23 mouse cellular contexts compared by ENCODE assay signal in genomic region chr13:37426578-37427336, GRCm38 (mm10).
A peak's percentile ranks its signal among the peaks of the same experiment; 100 is the strongest.
DNase-seq lines count a peak whose midpoint lies in the region; ATAC-seq and TF ChIP-seq lines count a peak whose summit lies in the region.
"Had no signal": no experiment of that assay in that cellular context is flagged by ENCODE, and none has a peak within 500 bp of the region (broad histone marks: within the 10 kb centered on the region; RNA-seq: fewer than 3 reads in every experiment).

No protein-coding gene starts in this region.

- no peak for TF ChIP-seq EP300 in liver, embryonic 14.5 days (IDR thresholded peaks at IDR 0.05; ENCODE audit: low read depth)

- H3K36me3 ChIP-seq in liver, embryonic 14.5 days (replicated peaks; ENCODE audit: control insufficient read depth, insufficient read depth, low read depth), result no peaks in the 10 kb centered on the region
- no peaks in the 10 kb centered on the region for H3K36me3 ChIP-seq in liver, embryonic 12.5 days
- no peaks in the 10 kb centered on the region for H3K36me3 ChIP-seq in intestine, embryonic 14.5 days (ENCODE audit: control insufficient read depth, insufficient read depth, low read length)
- H3K36me3 ChIP-seq in intestine, embryonic 15.5 days, result no peaks in the 10 kb centered on the region
- H3K36me3 ChIP-seq: embryonic facial prominence, embryonic 12.5 days; heart, embryonic 15.5 days; limb, embryonic 15.5 days; midbrain, embryonic 15.5 days had no signal

- no peak for TF ChIP-seq CTCF in liver, embryonic 14.5 days (IDR thresholded peaks at IDR 0.05; ENCODE audit: low read depth)

- WGBS in liver, embryonic 14.5 days (ENCODE audit: insufficient replicate concordance), result 63% methylated on average over 12 of the region's 12 CpGs
- 72% methylated on average over 12 of the region's 12 CpGs for WGBS in liver, embryonic 12.5 days (ENCODE audit: insufficient replicate concordance)
- WGBS in intestine, embryonic 14.5 days, result 43% methylated on average over 12 of the region's 12 CpGs
- 41% methylated on average over 12 of the region's 12 CpGs for WGBS in intestine, embryonic 15.5 days

- no peak for ATAC-seq in liver, embryonic 14.5 days (ENCODE audit: insufficient read depth)
- no peak for ATAC-seq in liver, embryonic 12.5 days
- peak; percentile 73 for ATAC-seq in intestine, embryonic 14.5 days (replicated peaks; ENCODE audit: low FRiP score, low TSS enrichment, low read depth)
- ATAC-seq in intestine, embryonic 15.5 days, result peak; percentile 91
- ATAC-seq: forebrain, embryonic 13.5 days; hindbrain, embryonic 16.5 days; midbrain, embryonic 15.5 days had no signal

- H3K4me1 ChIP-seq in liver, embryonic 14.5 days (replicated peaks; ENCODE audit: control insufficient read depth in 2 of 2, insufficient read depth in 2 of 2, low read length in 1 of 2), result no peaks in the 10 kb centered on the region
- H3K4me1 ChIP-seq in liver, embryonic 12.5 days, result no peaks in the 10 kb centered on the region
- peaks cover 4% of the 10 kb centered on the region; the same call in 1 of the 2 replicates for H3K4me1 ChIP-seq in intestine, embryonic 14.5 days (replicated peaks; ENCODE audit: control insufficient read depth, insufficient read depth, low read length)
- H3K4me1 ChIP-seq in intestine, embryonic 15.5 days (replicated peaks), result no peaks in the 10 kb centered on the region
- H3K4me1 ChIP-seq: embryonic facial prominence, embryonic 12.5 days; forebrain, embryonic 13.5 days; heart, embryonic 15.5 days; midbrain, embryonic 15.5 days had no signal

- no peak for DNase-seq in liver, embryonic 14.5 days (ENCODE audit: low read depth in 3 of 3, low spot score in 3 of 3)
- DNase-seq in intestine, embryonic 14.5 days (ENCODE audit: low spot score), result no peak
- peak; percentile 7 for DNase-seq in kidney, postnatal 10 days
- DNase-seq in cerebellum, postnatal 14 days, result no peak
- no peak for DNase-seq in layer of hippocampus, adult 8-10 months (ENCODE audit: low spot score in 2 of 2)
- no peak for DNase-seq in gastrocnemius, adult 18-20 months (ENCODE audit: low spot score)
- DNase-seq: adrenal gland, adult 2 months; cerebellum, adult 9-10 months; gastrocnemius, postnatal 10 days; lung, postnatal 14 days; spleen, adult 18-20 months; thymus, postnatal 4 days had no signal

- no peak overlapping the region for H3K4me3 ChIP-seq in liver, embryonic 14.5 days (ENCODE audit: insufficient read depth in 1 of 2, low read depth in 2 of 2, low read length in 2 of 2)
- no peak overlapping the region for H3K4me3 ChIP-seq in liver, embryonic 12.5 days
- H3K4me3 ChIP-seq in intestine, embryonic 14.5 days (ENCODE audit: low read depth, low read length), result no peak overlapping the region
- no peak overlapping the region for H3K4me3 ChIP-seq in intestine, embryonic 15.5 days (replicated peaks)
- H3K4me3 ChIP-seq: embryonic facial prominence, embryonic 12.5 days; erythroblast, embryonic 14.5 days; forebrain, embryonic 13.5 days; heart, embryonic 15.5 days; layer of hippocampus, adult 2 months; limb, embryonic 15.5 days; midbrain, embryonic 15.5 days; myocyte had no signal

- H3K9me3 ChIP-seq in liver, embryonic 14.5 days (ENCODE audit: control insufficient read depth, low read length), result no peaks in the 10 kb centered on the region
- H3K9me3 ChIP-seq in liver, embryonic 12.5 days (replicated peaks), result no peaks in the 10 kb centered on the region
- H3K9me3 ChIP-seq in intestine, embryonic 14.5 days (ENCODE audit: control insufficient read depth, low read length), result peaks cover 3% of the 10 kb centered on the region; the same call in 1 of the 2 replicates
- H3K9me3 ChIP-seq in intestine, embryonic 15.5 days, result no peaks in the 10 kb centered on the region
- H3K9me3 ChIP-seq: heart, embryonic 15.5 days; limb, embryonic 15.5 days; midbrain, embryonic 15.5 days had no signal

- no peak overlapping the region for H3K27ac ChIP-seq in liver, embryonic 14.5 days
- no peak overlapping the region for H3K27ac ChIP-seq in liver, embryonic 12.5 days
- H3K27ac ChIP-seq in intestine, embryonic 14.5 days (ENCODE audit: low read depth), result no peak overlapping the region
- peak overlapping the region; percentile 49 for H3K27ac ChIP-seq in intestine, embryonic 15.5 days
- H3K27ac ChIP-seq: embryonic facial prominence, embryonic 12.5 days; forebrain, embryonic 13.5 days; heart, embryonic 15.5 days; layer of hippocampus, adult 2 months; limb, embryonic 15.5 days; midbrain, embryonic 15.5 days had no signal

- H3K9ac ChIP-seq in liver, embryonic 14.5 days (replicated peaks), result no peak overlapping the region
- H3K9ac ChIP-seq in liver, embryonic 12.5 days, result no peak overlapping the region
- no peak overlapping the region for H3K9ac ChIP-seq in intestine, embryonic 14.5 days (ENCODE audit: low read length)
- no peak overlapping the region for H3K9ac ChIP-seq in intestine, embryonic 15.5 days
- H3K9ac ChIP-seq: embryonic facial prominence, embryonic 12.5 days; forebrain, embryonic 13.5 days; heart, embryonic 15.5 days; limb, embryonic 15.5 days; midbrain, embryonic 15.5 days had no signal

- H3K4me2 ChIP-seq in liver, embryonic 14.5 days (ENCODE audit: low read depth), result peak overlapping the region; percentile 7; the same call in 1 of the 2 replicates
- no peak overlapping the region for H3K4me2 ChIP-seq in liver, embryonic 12.5 days
- no peak overlapping the region for H3K4me2 ChIP-seq in intestine, embryonic 14.5 days (ENCODE audit: low read length)
- H3K4me2 ChIP-seq in intestine, embryonic 15.5 days (replicated peaks), result peak overlapping the region; percentile 18; the same call in 1 of the 2 replicates
- H3K4me2 ChIP-seq: embryonic facial prominence, embryonic 12.5 days; forebrain, embryonic 13.5 days; heart, embryonic 15.5 days; limb, embryonic 15.5 days; midbrain, embryonic 15.5 days had no signal

- no peaks in the 10 kb centered on the region for H3K27me3 ChIP-seq in liver, embryonic 14.5 days (ENCODE audit: control insufficient read depth, insufficient read depth, low read length)
- no peaks in the 10 kb centered on the region; the same call in 1 of the 2 replicates for H3K27me3 ChIP-seq in liver, embryonic 12.5 days (replicated peaks)
- no peaks in the 10 kb centered on the region for H3K27me3 ChIP-seq in intestine, embryonic 14.5 days (replicated peaks; ENCODE audit: control insufficient read depth, insufficient read depth, low read length)
- H3K27me3 ChIP-seq in intestine, embryonic 15.5 days (replicated peaks), result no peaks in the 10 kb centered on the region
- H3K27me3 ChIP-seq: embryonic facial prominence, embryonic 12.5 days; forebrain, embryonic 13.5 days; heart, embryonic 15.5 days; limb, embryonic 15.5 days; midbrain, embryonic 15.5 days had no signal

Comparison
In these comparisons a context has a peak if more than half of its experiments do, and no peak if none do; other contexts are left out.
1. H3K4me2 ChIP-seq: peak in liver, embryonic 14.5 days (single experiment) and intestine, embryonic 15.5 days (single experiment); none in liver, embryonic 12.5 days (single experiment) and intestine, embryonic 14.5 days (single experiment).
2. ATAC-seq: peak in intestine, embryonic 14.5 days (single experiment) and intestine, embryonic 15.5 days (single experiment); none in liver, embryonic 14.5 days (single experiment) and liver, embryonic 12.5 days (single experiment).